Mouse (Mus musculus): Measurements from ENCODE around the gene Nos1ap.

GRCm38 (mm10) chr1:170302456-170302855 lies 287.2 kb downstream of the Nos1ap start:
- TF ChIP-seq CTCF (IDR thresholded peaks at IDR 0.05; ENCODE audit: low read depth) (no peak), EP300 (optimal IDR thresholded peaks at IDR 0.05) (no peak)
